Mouse (Mus musculus) brain, embryonic 14.5 days (tissue): ENCODE data around the gene Pcmt1.

Source experiments
- CTCF ChIP-seq: fragments of 200-500 bp; IDR thresholded peaks from 2 replicates; pipeline ENCODE4 v1.5.1; 2012; ENCODE audit warnings: inconsistent platforms, mild to moderate bottlenecking, moderate library complexity, borderline replicate concordance; ENCODE audit not compliant: insufficient read depth, insufficient read length; ENCODE audit errors: extremely low read depth
- POLR2A ChIP-seq: fragments of 200-500 bp; IDR thresholded peaks from 2 replicates; pipeline ENCODE4 v1.6.1; 2012; ENCODE audit warnings: mild to moderate bottlenecking, inconsistent platforms, borderline replicate concordance; ENCODE audit not compliant: poor library complexity, insufficient read depth, insufficient read length, severe bottlenecking; ENCODE audit errors: extremely low read depth

- TF ChIP-seq CTCF (no peak), POLR2A (no peak)
Measured at GRCm38 (mm10) chr10:7645911-7646310, 35.0 kb downstream of the Pcmt1 start.
